Mouse (Mus musculus): ENCODE measurements around the gene Ndufs2. TPM values are rescaled to one million over a fixed set of nuclear protein-coding genes. Genes with fewer than 3 reads are reported as not detected.
A peak's percentile ranks its signal among the peaks of the same experiment; 100 is the strongest.

Gene Ndufs2
- polyA plus RNA-seq, 1 experiment: 227 TPM

DNA sequence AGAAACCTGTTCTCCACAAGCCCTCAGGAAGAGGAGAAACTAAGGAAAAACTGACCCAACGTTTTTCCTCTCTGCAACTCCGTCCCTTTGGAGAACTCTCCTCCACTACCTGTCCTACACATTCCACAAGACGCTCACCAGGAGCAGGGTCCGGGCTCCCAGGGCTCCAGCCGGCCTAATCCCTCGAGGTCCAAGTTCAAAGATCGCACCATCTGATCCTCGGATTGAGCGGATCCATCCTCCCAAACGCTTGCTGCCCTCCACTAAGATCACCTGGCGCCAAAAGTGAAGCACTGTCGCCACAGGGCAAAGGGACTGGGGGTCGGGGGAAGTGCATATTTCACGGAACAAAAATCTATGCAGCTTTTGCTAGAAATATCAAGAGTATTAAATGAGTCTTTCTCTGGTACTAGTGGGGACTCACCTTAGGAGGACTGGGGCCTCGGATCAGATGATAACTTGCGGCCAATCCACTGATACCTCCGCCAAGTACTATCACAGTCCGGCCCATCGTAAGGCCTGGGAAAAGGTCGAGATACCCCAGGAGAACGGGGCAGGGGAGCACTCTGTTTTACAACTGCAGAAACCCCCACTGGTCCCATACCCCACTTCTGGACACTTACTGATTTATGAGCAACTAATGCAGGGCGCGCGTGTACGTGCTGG, 29.2 kb upstream of the Ndufs2 start:
- no peaks in the 10 kb centered on the region for H3K79me3 ChIP-seq (ENCODE audit: low read depth)
- H3K79me2 ChIP-seq (ENCODE audit: control insufficient read depth, insufficient read depth): no peaks in the 10 kb centered on the region
- peak overlapping the region; percentile 80 for H3ac ChIP-seq (ENCODE audit: control insufficient read depth, insufficient read length, low read depth)
- no peaks in the 10 kb centered on the region for H3K27me3 ChIP-seq (ENCODE audit: control insufficient read depth, insufficient read depth, insufficient read length)
- peak overlapping the region; percentile 55 for H3K4me3 ChIP-seq (ENCODE audit: insufficient read depth, poor library complexity, severe bottlenecking)
- no peak for TF ChIP-seq FOSL1 (IDR thresholded peaks at IDR 0.05; ENCODE audit: insufficient read depth, low read length, poor library complexity, severe bottlenecking)
- no peak for TF ChIP-seq MYOG (IDR thresholded peaks at IDR 0.05; ENCODE audit: control insufficient read depth, extremely low read depth, insufficient read length)
- no peak for TF ChIP-seq CEBPB (IDR thresholded peaks at IDR 0.05; ENCODE audit: low read depth)
- no peak for TF ChIP-seq CTCF (IDR thresholded peaks at IDR 0.05; ENCODE audit: control insufficient read depth, insufficient read depth, insufficient read length)
- no peak for TF ChIP-seq MYOD1 (IDR thresholded peaks at IDR 0.05; ENCODE audit: control insufficient read depth, insufficient read length, low read depth)
- no peak for TF ChIP-seq USF1 (IDR thresholded peaks at IDR 0.05; ENCODE audit: low read depth)
- no peak for TF ChIP-seq MAX (IDR thresholded peaks at IDR 0.05)
- peaks cover 40% of the 10 kb centered on the region for H3K36me3 ChIP-seq (ENCODE audit: control insufficient read depth, insufficient read depth)

DNA sequence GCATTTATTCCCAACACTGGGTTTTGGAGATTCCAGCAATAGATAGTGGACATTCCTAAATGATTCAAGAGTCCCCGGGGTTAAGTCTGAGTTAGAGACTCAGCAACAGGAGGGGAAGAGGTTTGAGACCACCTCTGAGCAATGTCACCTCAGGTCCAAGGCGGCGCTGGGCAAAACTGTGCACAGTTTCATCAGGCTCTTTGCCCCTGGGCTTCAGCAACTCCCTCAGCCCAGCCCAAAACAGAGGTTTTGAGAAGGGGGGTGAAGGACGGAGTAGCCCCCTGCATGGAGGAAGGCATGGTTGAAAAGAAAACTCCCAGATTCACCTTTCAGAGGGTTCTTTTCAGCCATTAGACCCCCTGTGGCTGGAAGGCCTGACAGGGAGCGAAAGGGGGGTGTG, 28.5 kb upstream of the Ndufs2 start:
- no peaks in the 10 kb centered on the region for H3K27me3 ChIP-seq (ENCODE audit: control insufficient read depth, insufficient read depth, insufficient read length)
- TF ChIP-seq USF1 (IDR thresholded peaks at IDR 0.05; ENCODE audit: low read depth) (no peak), CEBPB (IDR thresholded peaks at IDR 0.05; ENCODE audit: low read depth) (no peak), CTCF (IDR thresholded peaks at IDR 0.05; ENCODE audit: control insufficient read depth, insufficient read depth, insufficient read length) (no peak), FOSL1 (IDR thresholded peaks at IDR 0.05; ENCODE audit: insufficient read depth, low read length, poor library complexity, severe bottlenecking) (no peak), MYOD1 (IDR thresholded peaks at IDR 0.05; ENCODE audit: control insufficient read depth, insufficient read length, low read depth) (no peak), MAX (IDR thresholded peaks at IDR 0.05) (no peak), MYOG (IDR thresholded peaks at IDR 0.05; ENCODE audit: control insufficient read depth, extremely low read depth, insufficient read length) (no peak)
- H3K36me3 ChIP-seq (ENCODE audit: control insufficient read depth, insufficient read depth): peaks cover 40% of the 10 kb centered on the region

DNA sequence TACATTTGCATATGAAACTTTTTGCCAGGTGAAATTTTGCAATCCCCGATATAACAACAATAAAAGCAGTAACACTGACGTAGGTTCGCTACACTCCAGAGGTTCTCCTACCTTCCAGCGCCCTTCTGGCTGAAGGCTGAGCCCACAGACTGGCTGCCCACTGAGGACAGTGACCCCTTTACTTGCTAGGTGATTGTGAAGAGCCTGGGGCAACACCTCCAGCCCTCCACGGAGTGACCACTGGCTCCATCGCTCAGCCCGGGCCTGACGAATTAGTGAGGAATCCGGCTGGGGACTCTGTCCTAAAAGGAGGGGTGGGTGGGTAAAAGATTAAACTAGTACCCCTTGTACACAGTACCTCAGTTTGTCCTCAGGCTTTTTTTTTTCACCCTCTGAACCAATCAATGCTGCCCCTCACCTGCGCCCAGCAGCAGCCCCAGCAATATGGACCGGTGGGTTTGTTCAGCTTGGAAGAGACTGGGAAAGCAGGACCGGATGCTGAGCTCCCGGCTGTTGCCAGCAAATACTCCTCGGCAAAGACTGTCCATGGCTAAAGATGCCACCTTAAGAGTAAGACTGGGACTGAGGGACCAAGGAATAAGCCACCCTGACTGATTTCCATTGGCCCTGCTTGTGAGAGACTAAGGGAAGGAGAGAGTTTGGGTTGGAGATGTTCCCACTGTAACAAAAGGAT, 28.0 kb upstream of the Ndufs2 start:
- no peaks in the 10 kb centered on the region for H3K27me3 ChIP-seq (ENCODE audit: control insufficient read depth, insufficient read depth, insufficient read length)
- H3K79me2 ChIP-seq (ENCODE audit: control insufficient read depth, insufficient read depth): no peaks in the 10 kb centered on the region
- H3ac ChIP-seq (ENCODE audit: control insufficient read depth, insufficient read length, low read depth): no peak overlapping the region
- TF ChIP-seq USF1 (IDR thresholded peaks at IDR 0.05; ENCODE audit: low read depth) (no peak), CEBPB (IDR thresholded peaks at IDR 0.05; ENCODE audit: low read depth) (no peak)
- peaks cover 41% of the 10 kb centered on the region for H3K36me3 ChIP-seq (ENCODE audit: control insufficient read depth, insufficient read depth)
- H3K79me3 ChIP-seq (ENCODE audit: low read depth): no peaks in the 10 kb centered on the region
- H3K4me3 ChIP-seq (ENCODE audit: insufficient read depth, poor library complexity, severe bottlenecking): no peak overlapping the region

More for the DNA sequence above, 28.5 kb upstream of the Ndufs2 start:
- no peaks in the 10 kb centered on the region for H3K79me3 ChIP-seq (ENCODE audit: low read depth)
- H3ac ChIP-seq (ENCODE audit: control insufficient read depth, insufficient read length, low read depth): no peak overlapping the region
- no peaks in the 10 kb centered on the region for H3K79me2 ChIP-seq (ENCODE audit: control insufficient read depth, insufficient read depth)
- peak overlapping the region; percentile 55 for H3K4me3 ChIP-seq (ENCODE audit: insufficient read depth, poor library complexity, severe bottlenecking)

DNA sequence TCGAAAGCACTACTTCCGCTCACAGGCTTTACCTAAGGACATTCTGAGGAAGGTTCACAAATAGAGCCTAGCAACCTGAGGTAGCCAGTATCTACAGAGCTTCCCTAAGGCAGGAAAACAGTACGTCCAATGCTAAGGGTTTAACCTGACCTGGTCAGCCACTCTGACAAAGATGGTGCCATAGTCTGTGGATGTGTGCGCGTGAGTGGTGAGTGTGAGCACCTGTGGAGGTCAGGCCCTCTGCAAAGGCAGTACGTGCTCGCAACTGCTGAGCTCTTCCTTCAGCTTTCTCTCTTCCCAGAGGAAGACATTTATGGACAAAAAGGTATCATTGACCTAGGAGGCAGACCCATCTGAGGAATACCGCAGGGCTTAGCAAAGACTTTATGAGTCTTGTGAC, 27.2 kb upstream of the Ndufs2 start:
- no peaks in the 10 kb centered on the region for H3K27me3 ChIP-seq (ENCODE audit: control insufficient read depth, insufficient read depth, insufficient read length)
- H3K79me2 ChIP-seq (ENCODE audit: control insufficient read depth, insufficient read depth): no peaks in the 10 kb centered on the region
- H3K4me3 ChIP-seq (ENCODE audit: insufficient read depth, poor library complexity, severe bottlenecking): no peak overlapping the region
- H3K36me3 ChIP-seq (ENCODE audit: control insufficient read depth, insufficient read depth): peaks cover 41% of the 10 kb centered on the region
- no peaks in the 10 kb centered on the region for H3K79me3 ChIP-seq (ENCODE audit: low read depth)
- no peak overlapping the region for H3ac ChIP-seq (ENCODE audit: control insufficient read depth, insufficient read length, low read depth)
- TF ChIP-seq MAX (IDR thresholded peaks at IDR 0.05): no peak
- no peak for TF ChIP-seq CTCF (IDR thresholded peaks at IDR 0.05; ENCODE audit: control insufficient read depth, insufficient read depth, insufficient read length)
- no peak for TF ChIP-seq USF1 (IDR thresholded peaks at IDR 0.05; ENCODE audit: low read depth)
- no peak for TF ChIP-seq CEBPB (IDR thresholded peaks at IDR 0.05; ENCODE audit: low read depth)
- TF ChIP-seq FOSL1 (IDR thresholded peaks at IDR 0.05; ENCODE audit: insufficient read depth, low read length, poor library complexity, severe bottlenecking): no peak
- TF ChIP-seq MYOG (IDR thresholded peaks at IDR 0.05; ENCODE audit: control insufficient read depth, extremely low read depth, insufficient read length): no peak
- no peak for TF ChIP-seq MYOD1 (IDR thresholded peaks at IDR 0.05; ENCODE audit: control insufficient read depth, insufficient read length, low read depth)

DNA sequence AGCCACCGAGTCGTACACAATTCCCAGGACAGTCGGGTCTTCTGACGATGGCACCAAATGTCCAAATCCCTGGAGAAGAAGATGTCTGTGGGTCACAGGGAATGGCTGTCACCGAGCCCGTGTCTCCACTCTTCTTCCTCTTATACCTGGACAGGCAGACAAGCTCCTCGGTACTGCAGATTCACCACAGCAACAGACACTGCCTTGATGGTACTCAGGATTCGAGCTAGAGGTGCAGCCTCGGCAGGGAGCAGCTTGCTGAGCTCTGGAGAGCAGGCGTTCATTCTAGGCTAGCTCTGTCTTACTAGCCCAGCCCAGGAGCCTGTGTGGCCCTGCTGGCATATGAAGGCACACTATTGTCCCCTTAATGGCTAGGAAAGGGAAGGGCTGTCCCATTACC, 26.5 kb upstream of the Ndufs2 start:
- H3K79me2 ChIP-seq (ENCODE audit: control insufficient read depth, insufficient read depth): no peaks in the 10 kb centered on the region
- TF ChIP-seq MAX (IDR thresholded peaks at IDR 0.05) (no peak), CTCF (IDR thresholded peaks at IDR 0.05; ENCODE audit: control insufficient read depth, insufficient read depth, insufficient read length) (no peak), MYOD1 (IDR thresholded peaks at IDR 0.05; ENCODE audit: control insufficient read depth, insufficient read length, low read depth) (no peak), CEBPB (IDR thresholded peaks at IDR 0.05; ENCODE audit: low read depth) (no peak), FOSL1 (IDR thresholded peaks at IDR 0.05; ENCODE audit: insufficient read depth, low read length, poor library complexity, severe bottlenecking) (no peak), MYOG (IDR thresholded peaks at IDR 0.05; ENCODE audit: control insufficient read depth, extremely low read depth, insufficient read length) (no peak)
- H3K27me3 ChIP-seq (ENCODE audit: control insufficient read depth, insufficient read depth, insufficient read length): no peaks in the 10 kb centered on the region
- no peak overlapping the region for H3ac ChIP-seq (ENCODE audit: control insufficient read depth, insufficient read length, low read depth)
- no peaks in the 10 kb centered on the region for H3K79me3 ChIP-seq (ENCODE audit: low read depth)
- H3K36me3 ChIP-seq (ENCODE audit: control insufficient read depth, insufficient read depth): peaks cover 34% of the 10 kb centered on the region
- no peak overlapping the region for H3K4me3 ChIP-seq (ENCODE audit: insufficient read depth, poor library complexity, severe bottlenecking)

All from C2C12 (cell line).